Mouse (Mus musculus): ENCODE data around the gene Yif1a. TPM values are rescaled to one million over a fixed set of nuclear protein-coding genes. Genes with fewer than 3 reads are reported as not detected.
A peak's percentile ranks its signal among the peaks of the same experiment; 100 is the strongest.

Yif1a gene
- polyA plus RNA-seq, 1 experiment from 2014 or later: 129 TPM

DNA sequence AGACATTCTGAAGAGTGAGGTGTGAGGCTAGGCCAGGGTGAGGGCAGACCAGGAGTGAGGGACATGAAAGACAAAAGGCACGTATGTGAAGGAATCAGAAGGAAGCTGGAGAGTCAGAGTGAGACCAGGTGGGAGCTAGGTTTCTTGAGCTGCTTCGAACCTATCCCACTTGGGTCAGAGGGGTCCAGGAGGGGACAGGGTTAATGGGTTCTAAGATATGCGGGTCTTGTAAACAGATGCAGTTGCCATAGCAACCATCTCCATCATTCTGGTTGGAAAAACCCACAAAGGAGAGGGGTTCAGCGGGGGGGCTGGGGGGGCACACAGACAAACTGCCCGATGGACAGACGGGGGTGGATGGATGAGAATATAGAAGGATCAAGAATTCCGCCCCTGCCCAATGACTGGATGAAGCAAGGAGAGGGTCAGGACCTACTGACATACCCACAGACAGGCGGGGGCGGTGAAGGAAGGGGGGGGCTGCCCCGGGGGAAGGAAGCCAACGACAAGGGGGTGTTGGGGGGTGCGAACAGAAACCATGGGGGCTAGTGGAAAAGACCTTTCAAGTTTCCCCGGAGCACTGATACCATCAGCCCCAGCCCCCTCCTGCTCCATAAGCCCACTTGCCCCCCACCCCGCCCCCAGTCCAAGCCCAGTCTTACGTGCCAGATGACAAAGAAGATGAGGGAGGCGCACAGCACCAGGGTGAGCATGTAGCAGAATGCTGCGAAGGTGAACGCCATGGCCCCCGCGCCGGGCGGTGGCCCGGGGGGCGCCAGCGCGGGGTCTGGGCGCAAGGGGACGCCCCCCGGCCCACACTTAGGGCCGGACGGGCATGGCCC lies 9.4 kb downstream of the Yif1a start:
- H3K9ac ChIP-seq (ENCODE audit: low read depth, low read length): peak overlapping the region; percentile 64
- no peaks in the 10 kb centered on the region for H3K9me3 ChIP-seq (replicated peaks; ENCODE audit: low read length)
- H3K4me1 ChIP-seq (replicated peaks; ENCODE audit: insufficient read depth, low read length): peaks cover 10% of the 10 kb centered on the region
- no peaks in the 10 kb centered on the region for H3K27me3 ChIP-seq (ENCODE audit: insufficient read depth, low read length)
- peak overlapping the region; percentile 95 for H3K4me2 ChIP-seq (ENCODE audit: low read length)
- H3K27ac ChIP-seq: no peak overlapping the region
- peaks cover 31% of the 10 kb centered on the region for H3K36me3 ChIP-seq (ENCODE audit: insufficient read depth, low read length)
- ATAC-seq (replicated peaks; ENCODE audit: low FRiP score, low read depth) (no peak), DNase-seq (ENCODE audit: low spot score) (no peak)
- TF ChIP-seq CTCF (IDR thresholded peaks at IDR 0.05; ENCODE audit: low read depth): no peak
- WGBS: 5% methylated on average over 26 of the region's 31 CpGs
- peak overlapping the region; percentile 45 for H3K4me3 ChIP-seq (replicated peaks; ENCODE audit: low read depth, low read length)

DNA sequence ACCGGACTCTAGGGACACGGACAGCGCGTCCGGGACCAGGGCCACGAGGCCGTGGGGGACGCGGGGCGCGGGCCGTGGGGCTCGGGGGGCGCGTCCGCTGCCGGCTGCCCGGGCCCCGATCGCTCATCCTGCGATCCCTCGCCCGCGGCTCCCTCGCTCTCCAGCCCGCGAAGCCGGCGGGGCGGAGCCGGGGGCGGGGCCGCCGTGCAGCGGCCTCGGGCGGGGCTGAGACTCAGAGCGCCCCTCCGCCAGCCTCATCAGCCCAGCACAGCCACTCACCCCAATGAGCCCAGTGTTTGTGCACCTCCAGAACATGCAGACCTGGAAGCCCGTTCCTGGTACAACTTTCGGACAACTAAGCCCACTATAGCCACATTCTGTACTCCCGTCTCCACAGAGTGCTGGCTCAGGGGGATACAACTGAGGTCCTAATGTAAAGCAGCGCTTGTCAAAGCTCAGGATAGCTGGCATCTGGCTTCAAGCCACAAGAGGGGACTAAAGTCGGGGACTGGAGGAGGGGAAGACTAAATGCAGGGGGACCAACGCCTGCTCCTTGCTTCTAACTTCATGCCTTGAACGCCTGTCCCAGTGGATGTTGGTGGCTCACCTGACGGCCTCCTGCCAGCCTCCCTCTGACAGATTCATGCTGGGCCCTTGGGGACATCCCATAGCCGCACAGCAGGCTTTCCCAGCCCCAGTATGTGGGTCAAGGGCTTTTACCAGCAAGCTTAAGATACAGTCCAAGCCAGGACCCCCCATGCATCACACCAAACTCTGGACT lies 10.2 kb downstream of the Yif1a start, which contains the start of gene Cnih2:
Cnih2 (minus strand) TSS at position 159 of the 781 bp plus-strand sequence.
- Histone ChIP-seq H3K27ac (no peak within 1 kb of the TSS), H3K4me1 (replicated peaks; ENCODE audit: insufficient read depth, low read length) (peaks cover 10% of the 10 kb centered on the region), H3K27me3 (ENCODE audit: insufficient read depth, low read length) (no peaks in the 10 kb centered on the region), H3K9ac (ENCODE audit: low read depth, low read length) (peak within 1 kb of the TSS; percentile 64), H3K4me3 (replicated peaks; ENCODE audit: low read depth, low read length) (peak within 1 kb of the TSS; percentile 45), H3K9me3 (replicated peaks; ENCODE audit: low read length) (no peaks in the 10 kb centered on the region), H3K4me2 (ENCODE audit: low read length) (peak within 1 kb of the TSS; percentile 95), H3K36me3 (ENCODE audit: insufficient read depth, low read length) (peaks cover 37% of the 10 kb centered on the region)
- no peak for TF ChIP-seq CTCF (IDR thresholded peaks at IDR 0.05; ENCODE audit: low read depth)
- DNase-seq (ENCODE audit: low spot score): peak; percentile 70
- 0 out of 2 replicates have a peak, but pooled peaks have one; percentile 15 for ATAC-seq (replicated peaks; ENCODE audit: low FRiP score, low read depth)
- 3% methylated on average over 38 of the region's 48 CpGs for WGBS

DNA sequence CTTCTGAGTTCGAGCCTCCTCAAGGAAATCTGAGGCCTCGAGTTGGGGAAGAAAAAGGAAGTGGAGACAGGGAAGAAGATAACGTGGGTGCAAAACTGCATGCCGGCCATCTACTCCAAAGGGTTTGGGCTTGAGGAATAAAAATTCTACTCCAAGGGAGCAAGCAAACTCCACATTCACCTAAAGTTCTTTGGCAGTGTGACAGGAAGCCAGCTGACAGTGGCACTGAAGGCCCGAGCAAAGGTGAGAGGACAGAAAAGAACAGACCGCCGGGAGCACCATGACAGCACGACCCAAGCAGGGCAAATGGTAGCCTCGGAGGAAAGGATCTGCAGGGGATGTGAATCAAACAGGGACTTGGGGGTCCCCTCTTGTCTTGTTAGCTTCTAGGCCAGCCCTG lies 17.7 kb downstream of the Yif1a start:
- Histone ChIP-seq H3K4me3 (replicated peaks; ENCODE audit: low read depth, low read length) (peak overlapping the region; percentile 65), H3K27me3 (ENCODE audit: insufficient read depth, low read length) (no peaks in the 10 kb centered on the region), H3K36me3 (ENCODE audit: insufficient read depth, low read length) (peaks cover 46% of the 10 kb centered on the region), H3K4me1 (replicated peaks; ENCODE audit: insufficient read depth, low read length) (peaks cover 10% of the 10 kb centered on the region), H3K4me2 (ENCODE audit: low read length) (peak overlapping the region; percentile 76), H3K27ac (peak overlapping the region; percentile 88), H3K9me3 (replicated peaks; ENCODE audit: low read length) (no peaks in the 10 kb centered on the region), H3K9ac (ENCODE audit: low read depth, low read length) (peak overlapping the region; percentile 80)
- DNase-seq (ENCODE audit: low spot score) (peak; percentile 34), ATAC-seq (replicated peaks; ENCODE audit: low FRiP score, low read depth) (no peak)
- no peak for TF ChIP-seq CTCF (IDR thresholded peaks at IDR 0.05; ENCODE audit: low read depth)
- 4% methylated on average over 9 of the region's 9 CpGs for WGBS

DNA sequence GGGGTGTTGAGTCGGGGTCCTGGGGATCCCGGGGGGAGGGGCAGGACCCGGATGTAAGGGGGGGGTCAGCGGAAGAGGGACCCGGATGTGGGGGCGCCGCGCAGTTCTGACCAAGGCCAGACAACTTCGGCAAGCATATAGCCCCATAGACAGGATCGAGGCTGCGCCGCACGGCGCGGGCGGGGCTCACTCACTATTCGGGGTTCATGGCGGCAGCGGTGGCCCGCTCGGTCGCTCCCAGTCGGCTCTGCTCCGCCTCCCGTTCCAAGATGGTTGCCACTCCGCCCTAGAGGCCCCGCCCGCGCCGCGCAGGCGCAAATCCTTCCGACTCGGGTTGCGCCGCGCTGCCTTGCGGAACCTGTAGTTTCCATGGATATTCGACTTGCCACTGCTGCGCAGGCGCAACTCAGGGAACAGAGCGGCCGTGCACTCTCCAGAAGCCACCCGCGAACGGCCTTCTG lies 18.4 kb downstream of the Yif1a start, which contains the start of gene Rab1b:
Rab1b (minus strand) TSS at position 342 of the 461 bp plus-strand sequence.
- Histone ChIP-seq H3K36me3 (ENCODE audit: insufficient read depth, low read length) (peaks cover 46% of the 10 kb centered on the region), H3K9ac (ENCODE audit: low read depth, low read length) (peak within 1 kb of the TSS; percentile 80), H3K9me3 (replicated peaks; ENCODE audit: low read length) (no peaks in the 10 kb centered on the region), H3K4me2 (ENCODE audit: low read length) (peak within 1 kb of the TSS; percentile 76), H3K4me1 (replicated peaks; ENCODE audit: insufficient read depth, low read length) (peaks cover 10% of the 10 kb centered on the region), H3K27me3 (ENCODE audit: insufficient read depth, low read length) (no peaks in the 10 kb centered on the region), H3K27ac (peak within 1 kb of the TSS; percentile 88), H3K4me3 (replicated peaks; ENCODE audit: low read depth, low read length) (peak within 1 kb of the TSS; percentile 65)
- DNase-seq (ENCODE audit: low spot score) (peak; percentile 99), ATAC-seq (replicated peaks; ENCODE audit: low FRiP score, low read depth) (peak; percentile 86)
- TF ChIP-seq CTCF (IDR thresholded peaks at IDR 0.05; ENCODE audit: low read depth): no peak
- WGBS: under 1% methylated on average over 40 of the region's 46 CpGs

DNA sequence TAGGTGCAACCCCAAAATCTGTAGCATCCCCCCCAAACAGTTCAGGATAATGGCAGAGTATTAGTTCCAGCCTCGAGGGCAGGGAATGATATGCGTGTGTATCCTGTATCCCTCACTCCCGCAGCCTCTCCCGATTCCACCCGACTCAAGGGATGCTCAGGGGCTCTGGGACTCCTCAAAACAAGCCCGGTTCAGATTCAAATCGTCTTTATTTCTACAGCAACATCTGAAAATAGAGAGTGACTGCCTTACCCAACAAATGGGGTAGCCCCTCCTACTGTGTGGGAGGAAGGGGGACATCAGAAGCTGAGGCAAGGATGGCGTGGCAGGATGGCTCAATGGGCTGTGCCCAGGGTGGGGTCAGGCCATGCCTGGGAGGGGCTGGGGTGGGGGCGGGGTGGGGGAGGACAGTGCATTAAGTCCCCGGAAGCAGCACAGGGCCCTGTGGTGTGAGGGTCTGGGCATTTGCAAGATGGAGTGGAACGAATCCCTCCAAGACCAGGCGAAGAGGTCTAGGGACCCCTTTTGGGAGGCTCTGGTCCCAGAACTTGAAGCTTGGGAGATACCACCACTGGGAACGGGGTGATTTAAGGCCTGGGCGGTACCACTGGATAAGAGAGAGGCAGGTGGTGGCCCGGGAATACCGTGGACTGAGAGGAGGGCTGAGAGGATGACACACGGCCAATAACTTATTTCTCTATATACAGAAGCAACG lies 19.4 kb downstream of the Yif1a start:
- Histone ChIP-seq H3K36me3 (ENCODE audit: insufficient read depth, low read length) (peaks cover 41% of the 10 kb centered on the region), H3K27ac (0 out of 2 replicates have a peak overlapping the region, but pooled peaks have one; percentile 74), H3K4me1 (replicated peaks; ENCODE audit: insufficient read depth, low read length) (peaks cover 10% of the 10 kb centered on the region), H3K4me3 (replicated peaks; ENCODE audit: low read depth, low read length) (no peak overlapping the region), H3K27me3 (ENCODE audit: insufficient read depth, low read length) (no peaks in the 10 kb centered on the region), H3K9ac (ENCODE audit: low read depth, low read length) (no peak overlapping the region), H3K4me2 (ENCODE audit: low read length) (0 out of 2 replicates have a peak overlapping the region, but pooled peaks have one; percentile 76), H3K9me3 (replicated peaks; ENCODE audit: low read length) (no peaks in the 10 kb centered on the region)
- no peak for DNase-seq (ENCODE audit: low spot score)
- WGBS: 70% methylated on average over 18 of the region's 18 CpGs
- no peak for TF ChIP-seq CTCF (IDR thresholded peaks at IDR 0.05; ENCODE audit: low read depth)
- 0 out of 2 replicates have a peak, but pooled peaks have one; percentile 0 for ATAC-seq (replicated peaks; ENCODE audit: low FRiP score, low read depth)
